Mouse (Mus musculus) natural killer cell, adult 2 months (primary cell): ENCODE data around the gene Evi5.

Source experiments
- DNase-seq, 2 experiments: peaks; one replicate each; pipeline ENCODE4 v3.0.0; 2022; ENCODE audit warnings: low spot score in 2 of 2

Evi5 gene

GRCm38 (mm10) chr5:107874561-107875260, at the start of gene Evi5:
Gene Evi5 (minus strand): TSS chr5:107875107.
- DNase-seq: no peak

GRCm38 (mm10) chr5:107924564-107924963, 49.7 kb upstream of the Evi5 start:
- no peak for DNase-seq

GRCm38 (mm10) chr5:107922836-107923235, 47.9 kb upstream of the Evi5 start:
- no peak for DNase-seq

GRCm38 (mm10) chr5:107921400-107922252, 46.7 kb upstream of the Evi5 start:
- DNase-seq: peak; percentile 61

GRCm38 (mm10) chr5:107915280-107915679, 40.4 kb upstream of the Evi5 start:
- DNase-seq: no peak

- no peak for DNase-seq
These were observed 36.1 kb upstream of the Evi5 start for GRCm38 (mm10) chr5:107911012-107911411.

GRCm38 (mm10) chr5:107910084-107910616, 35.2 kb upstream of the Evi5 start:
- no peak for DNase-seq

- DNase-seq: no peak
These were observed 34.8 kb upstream of the Evi5 start for GRCm38 (mm10) chr5:107909668-107910067.

- DNase-seq: no peak
These were observed 33.7 kb upstream of the Evi5 start for GRCm38 (mm10) chr5:107908514-107909110.

- DNase-seq: no peak
These were observed 29.4 kb upstream of the Evi5 start for GRCm38 (mm10) chr5:107904325-107904724.

GRCm38 (mm10) chr5:107901014-107901615, 26.2 kb upstream of the Evi5 start:
- peak; percentile 39 to 57 for DNase-seq

GRCm38 (mm10) chr5:107900206-107901013, 25.5 kb upstream of the Evi5 start, which contains the start of gene Rpl5:
Gene Rpl5 (plus strand): TSS chr5:107900502.
- DNase-seq: peak; percentile 93 to 95

- no peak for DNase-seq
These were observed 21.4 kb upstream of the Evi5 start for GRCm38 (mm10) chr5:107896265-107896664.

- DNase-seq: no peak
These were observed 19.8 kb upstream of the Evi5 start for GRCm38 (mm10) chr5:107894676-107895075.

- peak in 1 of 2 experiments; percentile 19 for DNase-seq
These were observed 16.6 kb upstream of the Evi5 start for GRCm38 (mm10) chr5:107891515-107891914.

- DNase-seq: no peak
These were observed 15.3 kb upstream of the Evi5 start for GRCm38 (mm10) chr5:107889994-107890888.

- no peak for DNase-seq
These were observed 5.8 kb upstream of the Evi5 start for GRCm38 (mm10) chr5:107880710-107881109.

GRCm38 (mm10) chr5:107877053-107877452, 2.1 kb upstream of the Evi5 start:
- DNase-seq: no peak

- no peak for DNase-seq
These were observed 329 bp upstream of the Evi5 start for GRCm38 (mm10) chr5:107875261-107875611.

GRCm38 (mm10) chr5:107873886-107874302, 1.0 kb downstream of the Evi5 start:
- DNase-seq: no peak
